Mouse (Mus musculus) erythroblast, embryonic 14.5 days (primary cell): Measurements from ENCODE around the gene Myocd.

Experiments used
- GATA1 ChIP-seq: IDR thresholded peaks from 2 replicates; pipeline ENCODE4 v1.6.1; 2012; ENCODE audit warnings: low read length, inconsistent platforms, mixed read lengths
- TAL1 ChIP-seq: IDR thresholded peaks from 3 replicates; pipeline ENCODE4 v1.6.1; 2012; ENCODE audit warnings: low read length, inconsistent platforms, mixed read lengths

GRCm38 (mm10) chr11:65263466-65263865 lies 6.3 kb downstream of the Myocd start:
- TF ChIP-seq GATA1 (no peak), TAL1 (no peak)
